Mouse (Mus musculus) midbrain, embryonic 12.5 days (tissue): ENCODE data around the gene Rbm20. TPM values are rescaled to one million over a fixed set of nuclear protein-coding genes. Genes with fewer than 3 reads are reported as not detected.

Source experiments
- ATAC-seq: fragments of 200-750 bp; cut with Nextera tagmentation; 2 replicates; pipeline ENCODE4 v1.8.0; 2017; ENCODE audit warnings: low read depth, moderate TSS enrichment, moderate library complexity; ENCODE audit not compliant: low FRiP score
- H3K27ac ChIP-seq: fragments of 300-500 bp; sonication (generic); replicated peaks from 2 replicates; pipeline ENCODE4 v1.5.1; 2016; ENCODE audit warnings: mild to moderate bottlenecking
- H3K27me3 ChIP-seq: fragments of 300-500 bp; sonication (generic); 2 replicates; pipeline ENCODE4 v1.6.1; 2016; ENCODE audit warnings: mild to moderate bottlenecking
- H3K36me3 ChIP-seq: fragments of 300-500 bp; sonication (generic); 2 replicates; pipeline ENCODE4 v1.6.1; 2016
- H3K4me1 ChIP-seq: fragments of 300-500 bp; sonication (generic); 2 replicates; pipeline ENCODE4 v1.6.1; 2016
- H3K4me2 ChIP-seq: fragments of 300-500 bp; sonication (generic); replicated peaks from 2 replicates; pipeline ENCODE4 v1.6.1; 2016; ENCODE audit warnings: mild to moderate bottlenecking, moderate library complexity
- H3K4me3 ChIP-seq: fragments of 300-500 bp; sonication (generic); 2 replicates; pipeline ENCODE4 v1.5.1; 2016; ENCODE audit warnings: mild to moderate bottlenecking
- H3K9ac ChIP-seq: fragments of 300-500 bp; sonication (generic); replicated peaks from 2 replicates; pipeline ENCODE4 v1.6.1; 2016; ENCODE audit warnings: mild to moderate bottlenecking, moderate library complexity
- H3K9me3 ChIP-seq: fragments of 300-500 bp; sonication (generic); 2 replicates; pipeline ENCODE4 v1.6.1; 2016; ENCODE audit warnings: mild to moderate bottlenecking
- WGBS: fragments of 180-500 bp; shearing (Covaris S2); methylation state at CpG from one replicate; pipeline ENCODE4 v1.1.7; 2016; 5-methylcytosine and 5-hydroxymethylcytosine counted together
- polyA plus RNA-seq: library from polyadenylated mRNA; unstranded; fragments of >200 nt; fragmentation: Nextera tagmentation; extraction: Ambion mirVana; gene quantifications from 2 replicates; pipeline ENCODE4 v1.2.1, GENCODE M21; 2016

Gene Rbm20
- polyA plus RNA-seq, 1 experiment from 2014 or later, result 1.3 TPM

- no peak overlapping the region for H3K9ac ChIP-seq
- H3K4me3 ChIP-seq, result no peak overlapping the region
- no peak for ATAC-seq
- H3K27ac ChIP-seq, result no peak overlapping the region
- no peaks in the 10 kb centered on the region for H3K36me3 ChIP-seq
- H3K4me2 ChIP-seq, result no peak overlapping the region
- H3K27me3 ChIP-seq, result no peaks in the 10 kb centered on the region
- WGBS, result 77% methylated on average over 5 of the region's 5 CpGs
- H3K9me3 ChIP-seq, result no peaks in the 10 kb centered on the region
- H3K4me1 ChIP-seq, result peaks cover 6% of the 10 kb centered on the region; the same call in 1 of the 2 replicates
Measured at GRCm38 (mm10) chr19:53786836-53787235, 109.7 kb downstream of the Rbm20 start.

- no peak for ATAC-seq
- Histone ChIP-seq H3K4me2 (no peak overlapping the region), H3K9ac (no peak overlapping the region), H3K27ac (no peak overlapping the region), H3K9me3 (no peaks in the 10 kb centered on the region), H3K4me3 (no peak overlapping the region), H3K4me1 (peaks cover 6% of the 10 kb centered on the region; the same call in 1 of the 2 replicates), H3K36me3 (no peaks in the 10 kb centered on the region), H3K27me3 (no peaks in the 10 kb centered on the region)
- 86% methylated on average over 14 of the region's 14 CpGs for WGBS
Measured at GRCm38 (mm10) chr19:53788621-53789331, 111.7 kb downstream of the Rbm20 start.

DNA sequence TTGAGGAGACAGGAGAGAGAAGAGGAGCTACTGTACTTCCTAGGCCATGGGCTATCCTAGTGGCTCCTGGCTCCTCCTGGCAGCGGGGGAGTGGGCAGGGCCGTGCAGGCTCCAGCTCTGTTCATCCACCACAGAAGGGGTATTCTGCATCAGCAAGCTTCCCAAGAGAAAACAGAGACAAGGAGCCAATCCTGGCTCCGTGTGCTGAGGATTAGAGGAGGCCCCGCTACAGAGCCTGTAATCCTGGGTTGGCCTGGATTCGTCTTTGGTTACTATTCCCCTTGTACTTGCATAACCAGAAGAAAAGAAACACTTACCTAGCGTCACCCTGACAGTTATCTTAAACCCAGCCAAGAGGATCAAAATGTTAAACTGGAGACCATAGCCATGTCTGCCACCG, 112.5 kb downstream of the Rbm20 start:
- Histone ChIP-seq H3K4me1 (peaks cover 6% of the 10 kb centered on the region; the same call in 1 of the 2 replicates), H3K27ac (no peak overlapping the region), H3K4me2 (no peak overlapping the region), H3K36me3 (no peaks in the 10 kb centered on the region), H3K4me3 (no peak overlapping the region), H3K9me3 (no peaks in the 10 kb centered on the region), H3K27me3 (no peaks in the 10 kb centered on the region), H3K9ac (no peak overlapping the region)
- WGBS, result 58% methylated on average over 7 of the region's 7 CpGs
- ATAC-seq, result no peak

DNA sequence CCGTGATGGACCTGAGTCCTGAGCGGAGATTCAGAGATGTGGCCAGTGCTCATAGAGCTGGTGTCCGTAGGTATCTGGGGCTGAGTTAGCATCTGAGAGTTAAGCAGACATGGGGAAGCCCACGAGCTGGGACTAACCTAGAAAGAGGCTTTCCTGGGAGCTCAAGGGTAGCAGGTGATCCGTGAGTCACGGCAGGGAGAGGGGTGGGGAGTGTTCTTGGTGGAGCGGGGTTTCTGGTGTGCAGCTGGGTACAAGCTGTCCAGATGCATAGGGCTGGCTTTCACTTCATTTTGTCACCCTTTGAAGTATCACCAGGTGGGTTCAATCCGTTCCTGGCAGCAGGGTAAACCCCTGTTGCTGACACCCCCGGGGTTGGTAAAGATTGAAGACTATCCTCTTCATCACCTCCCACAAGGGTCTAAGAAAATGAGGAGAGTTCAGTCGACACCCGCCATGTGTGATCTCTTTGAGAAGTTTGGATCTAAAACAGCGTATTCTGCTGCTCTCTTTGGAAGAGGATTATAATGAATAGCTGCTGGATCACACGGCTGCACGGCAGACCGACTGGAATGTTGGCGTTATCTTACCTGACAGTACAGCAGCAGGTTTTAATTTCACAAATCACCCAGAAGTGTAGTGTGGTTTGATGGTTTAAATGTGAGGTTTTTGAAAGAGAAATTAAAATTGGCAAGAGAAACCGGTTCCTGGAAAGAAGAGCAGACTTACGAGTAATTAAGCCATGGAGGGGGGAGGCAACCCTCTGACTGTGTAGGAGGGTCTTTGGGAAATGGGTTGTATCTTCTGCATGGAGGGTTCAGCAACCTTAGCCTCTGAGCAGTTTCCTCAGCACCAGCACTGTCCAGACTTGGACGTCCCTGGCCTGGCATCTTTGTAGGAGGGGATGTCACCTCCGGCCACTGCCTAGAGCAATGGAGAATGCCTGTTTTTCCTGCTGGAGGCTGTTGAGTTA, 114.9 kb downstream of the Rbm20 start:
- ATAC-seq, result no peak
- Histone ChIP-seq H3K4me1 (no peaks in the 10 kb centered on the region), H3K9ac (no peak overlapping the region), H3K4me3 (no peak overlapping the region), H3K27ac (no peak overlapping the region), H3K4me2 (no peak overlapping the region), H3K9me3 (no peaks in the 10 kb centered on the region), H3K27me3 (no peaks in the 10 kb centered on the region), H3K36me3 (no peaks in the 10 kb centered on the region)
- WGBS, result 76% methylated on average over 20 of the region's 20 CpGs

- ATAC-seq, result no peak
- Histone ChIP-seq H3K36me3 (no peaks in the 10 kb centered on the region), H3K4me1 (no peaks in the 10 kb centered on the region), H3K9me3 (no peaks in the 10 kb centered on the region), H3K27me3 (no peaks in the 10 kb centered on the region), H3K4me3 (no peak overlapping the region), H3K4me2 (no peak overlapping the region), H3K27ac (no peak overlapping the region), H3K9ac (no peak overlapping the region)
- WGBS, result 89% methylated on average over 37 of the region's 37 CpGs
Measured at GRCm38 (mm10) chr19:53792976-53793897, 116.1 kb downstream of the Rbm20 start.

- H3K27ac ChIP-seq, result no peak overlapping the region
- H3K36me3 ChIP-seq, result no peaks in the 10 kb centered on the region
Measured at GRCm38 (mm10) chr19:53793994-53794890, 117.1 kb downstream of the Rbm20 start.

GRCm38 (mm10) chr19:53794996-53795395, 117.9 kb downstream of the Rbm20 start:
- Histone ChIP-seq H3K27me3 (no peaks in the 10 kb centered on the region), H3K4me3 (no peak overlapping the region), H3K9ac (no peak overlapping the region), H3K9me3 (no peaks in the 10 kb centered on the region), H3K27ac (no peak overlapping the region), H3K36me3 (no peaks in the 10 kb centered on the region), H3K4me1 (no peaks in the 10 kb centered on the region), H3K4me2 (no peak overlapping the region)
- no peak for ATAC-seq
- 82% methylated on average over 4 of the region's 4 CpGs for WGBS

More at GRCm38 (mm10) chr19:53793994-53794890, 117.1 kb downstream of the Rbm20 start:
- Histone ChIP-seq H3K27me3 (no peaks in the 10 kb centered on the region), H3K4me1 (no peaks in the 10 kb centered on the region), H3K9me3 (no peaks in the 10 kb centered on the region), H3K9ac (no peak overlapping the region), H3K4me3 (no peak overlapping the region), H3K4me2 (no peak overlapping the region)
- ATAC-seq, result no peak
- 85% methylated on average over 23 of the region's 23 CpGs for WGBS

DNA sequence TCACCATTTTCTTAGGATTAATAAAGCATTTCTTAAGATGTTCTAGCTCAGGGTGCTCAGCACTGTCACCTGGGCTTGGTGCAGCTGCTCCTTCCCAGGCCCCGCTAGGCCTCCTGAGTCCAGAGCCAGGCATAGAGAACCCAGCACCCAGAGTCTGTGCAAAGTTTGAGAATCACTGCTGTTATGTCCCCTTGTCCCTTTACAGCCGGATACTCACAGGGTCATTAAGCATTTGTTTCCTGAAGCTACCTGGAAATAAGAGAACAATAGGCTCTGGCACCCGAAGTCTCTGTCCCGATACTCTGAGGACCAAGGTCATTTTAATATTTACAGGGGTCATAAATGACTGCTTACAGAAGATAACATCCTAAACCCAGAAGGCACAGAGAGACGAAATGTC, 118.9 kb downstream of the Rbm20 start:
- H3K9ac ChIP-seq, result no peak overlapping the region
- no peak overlapping the region for H3K4me3 ChIP-seq
- ATAC-seq, result no peak
- WGBS, result 90% methylated on average over 5 of the region's 5 CpGs
- H3K4me2 ChIP-seq, result no peak overlapping the region
- no peak overlapping the region for H3K27ac ChIP-seq
- peaks cover 4% of the 10 kb centered on the region; the same call in 1 of the 2 replicates for H3K4me1 ChIP-seq
- no peaks in the 10 kb centered on the region for H3K27me3 ChIP-seq
- no peaks in the 10 kb centered on the region for H3K9me3 ChIP-seq
- no peaks in the 10 kb centered on the region for H3K36me3 ChIP-seq

DNA sequence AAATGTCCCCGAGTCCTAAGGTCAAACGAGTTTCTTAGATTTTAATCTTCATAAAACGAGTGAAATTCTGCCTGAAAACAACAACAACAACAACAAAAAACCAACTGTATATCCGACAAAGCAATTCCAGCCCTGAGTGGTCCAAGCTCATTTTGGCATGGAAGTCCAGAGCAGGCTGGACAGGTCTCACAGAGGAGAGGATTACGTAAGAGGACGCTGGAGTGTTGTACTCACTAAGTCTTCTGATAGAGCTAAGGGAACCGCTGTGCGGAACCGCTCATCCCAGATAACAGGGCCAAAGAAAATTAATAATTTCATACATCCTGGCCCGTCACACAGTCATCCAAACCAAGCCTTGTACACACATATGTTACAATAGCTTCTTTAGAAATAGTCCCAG, 120.7 kb downstream of the Rbm20 start:
- 86% methylated on average over 10 of the region's 10 CpGs for WGBS
- Histone ChIP-seq H3K27me3 (no peaks in the 10 kb centered on the region), H3K9ac (no peak overlapping the region), H3K4me3 (no peak overlapping the region), H3K4me1 (peaks cover 4% of the 10 kb centered on the region; the same call in 1 of the 2 replicates), H3K9me3 (no peaks in the 10 kb centered on the region), H3K36me3 (no peaks in the 10 kb centered on the region), H3K4me2 (no peak overlapping the region), H3K27ac (no peak overlapping the region)
- no peak for ATAC-seq

DNA sequence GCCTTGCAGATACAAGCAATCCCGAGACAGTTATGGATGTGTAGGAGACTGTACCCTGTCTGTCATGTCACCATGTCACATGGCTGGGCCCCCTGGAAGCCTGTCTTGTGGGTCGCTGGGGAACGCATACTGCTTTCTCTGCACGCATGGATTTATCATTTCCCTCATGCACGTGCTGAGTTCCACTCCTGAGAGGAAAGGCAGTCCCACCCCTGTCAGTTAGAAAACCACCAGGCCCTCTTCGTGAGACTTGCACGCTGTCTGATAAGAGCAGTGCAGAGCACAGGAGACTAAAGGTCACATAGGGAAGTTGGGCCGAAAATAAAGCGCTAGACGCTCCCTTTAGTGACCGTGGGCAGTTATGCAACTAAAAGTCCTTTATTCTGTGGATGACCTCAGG, 122.8 kb downstream of the Rbm20 start:
- Histone ChIP-seq H3K4me3 (no peak overlapping the region), H3K9ac (no peak overlapping the region), H3K4me2 (no peak overlapping the region), H3K36me3 (no peaks in the 10 kb centered on the region), H3K4me1 (peaks cover 4% of the 10 kb centered on the region; the same call in 1 of the 2 replicates), H3K27ac (no peak overlapping the region), H3K9me3 (no peaks in the 10 kb centered on the region), H3K27me3 (peaks cover 3% of the 10 kb centered on the region; the same call in 1 of the 2 replicates)
- 84% methylated on average over 11 of the region's 11 CpGs for WGBS
- no peak for ATAC-seq
